Mouse (Mus musculus): ENCODE data around the gene Tas2r134.

GRCm38 (mm10) chr2:51592157-51592556, 35.2 kb upstream of the Tas2r134 start:
- TF ChIP-seq GATA1 (IDR thresholded peaks at IDR 0.05; ENCODE audit: borderline replicate concordance, low read length) (no peak), FLI1 (IDR thresholded peaks at IDR 0.05; ENCODE audit: low read length) (no peak)
